Mouse (Mus musculus) mammary gland, adult 2 months (tissue): ENCODE data around the gene M6pr. TPM values are rescaled to one million over a fixed set of nuclear protein-coding genes. Genes with fewer than 3 reads are reported as not detected.

Experiments
- polyA plus RNA-seq: library from polyadenylated mRNA; depleted of rRNA; stranded (reverse); fragments of >200 nt; gene quantifications from 2 replicates; pipeline ENCODE4 v1.2.3, GENCODE M21; 2012; ENCODE audit warnings: low replicate concordance; rRNA removed

M6pr gene
- polyA plus RNA-seq: 44.6 and 71.4 TPM in 2 replicates

GRCm38 (mm10) chr6:122308505-122309393 is at the start of gene M6pr:
Gene M6pr (plus strand): TSS chr6:122308720.

GRCm38 (mm10) chr6:122282782-122283181 is 25.7 kb upstream of the M6pr start, which contains the start of gene Klrg1:
Gene Klrg1 (minus strand): TSS chr6:122282882.

GRCm38 (mm10) chr6:122340349-122341000 is 32.0 kb downstream of the M6pr start, which contains the start of gene Phc1:
Gene Phc1 (minus strand): TSS chr6:122340561.

Other genes with a start within 250 kb of the M6pr start
- 0.32 and 0.62 TPM in 2 replicates for gene Klrg1, start 25.8 kb upstream of the M6pr start, polyA plus RNA-seq
- 38.8 and 50.3 TPM in 2 replicates for gene Phc1, start 31.8 kb downstream of the M6pr start, polyA plus RNA-seq
- 0.26 and 0.29 TPM in 2 replicates for gene Rimklb, start 190.0 kb downstream of the M6pr start, polyA plus RNA-seq
- gene Mfap5, start 197.1 kb downstream of the M6pr start, polyA plus RNA-seq: 325 and 525 TPM in 2 replicates
- 0.43 TPM in 1 of 2 replicates, not detected in the other for gene Aicda, start 245.1 kb downstream of the M6pr start, polyA plus RNA-seq